Mouse (Mus musculus) cerebellum, adult 11-12 months (tissue): ENCODE measurements at regions not wholly inside any gene's neighbourhood (a gene's known extent, or its start where the extent isn't known, plus 50 kb on each side); places are given as distances from the start of the nearest gene placed in this dataset.

Experiments
- DNase-seq: peaks from one replicate; pipeline ENCODE4 v3.0.0; 2022

GRCm38 (mm10) chrX:62584011-62584625 is 116.3 kb downstream of the 4931400O07Rik start:
- DNase-seq: peak; percentile 52
